Mouse (Mus musculus) retina, adult 2 months (tissue): ENCODE results near the gene Itpk1.

Experiments
- DNase-seq: peaks from one replicate; pipeline ENCODE4 v3.0.0-alpha.2; 2012; ENCODE audit warnings: low read depth, low spot score

The Itpk1 gene

DNA sequence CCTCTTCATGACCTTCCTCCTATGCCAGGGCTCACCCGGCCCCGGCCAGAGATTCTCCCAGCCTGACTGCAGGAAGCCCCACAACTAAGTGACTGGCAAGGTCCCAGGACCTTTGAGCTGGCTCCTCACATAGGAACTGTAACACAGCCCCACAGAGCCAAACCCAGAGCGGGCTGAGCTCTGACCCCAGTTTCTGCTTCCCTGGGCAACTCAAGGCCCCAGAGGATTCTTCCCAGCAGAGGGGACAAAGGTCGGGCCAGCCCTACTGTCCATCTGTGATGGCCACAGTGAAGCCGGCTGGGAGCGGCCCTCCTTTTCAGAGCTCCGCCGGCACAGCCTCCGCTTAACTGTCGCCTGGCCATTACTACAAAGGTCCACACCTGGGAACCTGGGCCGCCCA, 13.6 kb downstream of the Itpk1 start:
- no peak for DNase-seq

DNA sequence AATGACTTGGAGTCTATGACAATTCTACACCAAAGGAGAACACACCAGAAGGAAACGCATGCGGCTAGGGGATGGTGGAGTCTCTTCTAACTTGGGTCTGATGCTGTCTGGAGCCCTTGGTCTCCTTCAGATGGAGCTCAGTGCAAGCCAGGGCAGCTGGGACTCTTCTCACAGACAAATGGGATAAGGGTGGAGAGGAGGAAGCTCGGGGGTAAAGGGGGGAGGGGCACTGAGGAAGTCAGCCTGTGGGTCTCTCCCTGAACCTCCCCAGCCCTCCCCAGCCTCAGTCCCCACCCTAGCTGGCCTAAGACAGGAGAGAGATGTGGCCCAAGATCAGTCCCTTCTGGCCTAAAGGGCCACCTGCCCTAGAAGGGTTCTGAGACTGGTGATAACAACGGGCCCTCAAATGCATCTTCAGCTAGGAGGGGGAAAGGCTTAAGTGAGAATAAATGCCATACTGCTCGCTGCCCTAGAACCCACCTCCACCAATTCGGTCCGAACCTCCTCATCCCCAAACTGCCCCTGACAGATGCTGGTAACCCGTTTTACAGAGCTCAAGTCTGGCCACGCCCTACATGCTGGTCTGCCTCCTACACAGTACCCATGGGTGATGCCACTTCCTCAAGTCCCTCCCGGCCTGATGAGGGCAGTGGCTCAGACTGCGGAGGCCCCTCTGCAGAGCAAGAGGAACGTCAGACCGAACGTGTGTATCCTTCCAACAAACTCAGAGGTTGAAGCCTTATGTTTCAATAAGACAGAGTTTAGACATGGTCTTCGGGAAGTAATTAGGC, 14.8 kb downstream of the Itpk1 start:
- no peak for DNase-seq

DNA sequence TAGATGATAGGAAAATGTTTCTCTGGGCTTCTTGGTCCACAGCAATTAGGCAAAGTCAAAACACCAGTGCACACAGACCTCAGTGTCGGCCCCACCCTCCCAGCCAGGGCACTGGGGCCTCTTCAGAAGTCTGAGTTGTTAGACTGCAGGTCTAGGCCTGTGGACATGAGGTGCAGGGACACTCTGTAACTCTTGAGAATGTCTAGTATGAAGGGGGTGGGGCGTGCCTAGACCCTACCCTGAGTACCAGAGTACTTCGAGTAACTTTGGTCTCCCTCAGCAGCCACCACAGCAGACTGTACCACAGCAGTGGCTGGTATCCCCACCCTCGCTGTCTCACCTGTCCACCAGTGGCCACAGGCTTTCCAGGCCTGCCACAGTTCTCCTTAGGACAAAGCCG, 18.4 kb downstream of the Itpk1 start:
- no peak for DNase-seq

DNA sequence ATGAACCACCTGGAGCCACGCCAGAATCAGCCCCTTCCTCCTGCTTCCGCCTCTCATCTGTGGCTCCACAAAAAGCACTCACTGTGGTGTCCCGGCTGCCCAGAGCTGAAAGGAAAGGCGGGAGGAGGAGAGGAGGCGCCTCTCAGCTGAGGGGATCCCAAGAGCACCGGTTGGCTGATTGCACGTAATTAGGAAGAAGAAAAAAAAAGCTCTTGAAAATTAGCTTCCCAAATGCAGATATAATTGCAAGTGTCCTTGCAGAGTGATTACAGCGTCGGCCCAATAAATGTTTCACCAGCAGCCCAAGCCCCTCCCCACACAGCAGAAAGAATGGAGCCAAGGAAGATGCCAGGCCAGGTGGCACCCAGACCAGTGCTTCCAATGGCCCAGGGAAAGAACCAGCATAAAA, 19.2 kb downstream of the Itpk1 start:
- no peak for DNase-seq

DNA sequence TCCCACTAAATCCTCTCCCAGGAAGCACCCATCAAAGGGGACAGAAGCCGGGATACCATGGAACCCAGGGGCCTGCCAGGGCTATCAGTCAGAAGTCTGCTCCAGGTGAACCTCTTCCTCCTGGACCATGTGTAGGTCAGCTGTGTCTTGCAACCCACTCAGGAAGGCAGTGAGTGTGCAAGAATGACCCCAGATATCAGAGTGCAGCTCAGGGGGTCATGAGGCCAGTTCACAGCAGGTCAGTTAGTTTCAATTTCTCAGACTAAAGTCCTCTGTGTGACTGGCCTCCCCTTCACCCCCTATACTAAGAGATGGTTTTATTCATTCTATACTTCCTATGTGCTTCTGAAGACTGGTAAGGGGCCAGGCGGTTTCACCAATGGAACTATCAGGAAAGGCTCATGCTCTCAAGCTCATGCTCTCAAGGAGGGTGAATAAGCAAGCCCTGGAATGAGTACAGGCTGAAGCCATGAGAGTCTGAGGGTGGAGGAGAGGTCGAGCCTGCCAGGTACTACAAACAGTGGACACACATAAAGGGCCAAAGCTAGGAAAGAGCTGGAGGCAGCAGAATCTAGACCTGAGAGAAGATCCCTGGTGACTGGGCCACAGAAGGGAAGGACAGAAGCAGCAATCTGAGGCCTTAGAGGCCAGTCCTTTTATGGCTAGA, 19.9 kb downstream of the Itpk1 start:
- DNase-seq = no peak

DNA sequence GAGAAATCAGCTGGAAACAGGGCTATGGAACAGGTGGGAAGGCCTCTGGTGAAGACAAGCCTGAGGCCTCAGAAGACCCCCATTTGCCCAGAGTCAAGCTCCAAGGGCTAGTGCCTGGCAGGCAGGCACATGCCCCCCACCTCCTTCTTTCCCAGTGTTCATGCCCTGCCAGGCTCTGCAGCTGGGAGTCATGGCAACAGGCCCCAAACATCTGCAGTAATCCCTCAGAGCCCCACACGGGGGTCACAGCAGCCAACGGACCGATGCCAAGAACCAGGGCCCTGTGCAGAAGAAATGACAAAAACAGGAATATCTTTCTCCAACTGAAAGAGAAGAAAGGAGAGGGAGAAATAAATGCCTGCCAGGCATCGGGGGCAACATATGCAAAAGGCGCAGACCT, 20.8 kb downstream of the Itpk1 start:
- no peak for DNase-seq

DNA sequence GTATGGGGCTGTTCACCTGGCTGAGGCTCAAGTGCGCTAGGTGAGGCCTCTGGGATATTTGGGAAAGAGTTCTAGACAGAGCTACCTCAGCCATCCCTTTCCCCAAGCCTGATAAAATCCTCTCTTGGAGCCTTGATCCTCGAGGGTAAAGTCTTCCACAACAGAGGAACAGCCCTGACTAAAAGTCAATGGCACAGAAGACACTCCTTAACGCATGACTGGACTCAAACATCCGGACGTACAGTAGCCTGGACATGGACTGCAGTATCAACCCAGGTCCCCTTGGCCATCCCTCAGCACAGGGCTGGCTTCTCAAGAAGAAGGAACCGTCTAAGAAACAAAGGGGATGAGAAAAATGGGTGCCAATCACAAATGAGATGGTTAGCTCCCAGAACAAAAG, 21.3 kb downstream of the Itpk1 start:
- DNase-seq = no peak

DNA sequence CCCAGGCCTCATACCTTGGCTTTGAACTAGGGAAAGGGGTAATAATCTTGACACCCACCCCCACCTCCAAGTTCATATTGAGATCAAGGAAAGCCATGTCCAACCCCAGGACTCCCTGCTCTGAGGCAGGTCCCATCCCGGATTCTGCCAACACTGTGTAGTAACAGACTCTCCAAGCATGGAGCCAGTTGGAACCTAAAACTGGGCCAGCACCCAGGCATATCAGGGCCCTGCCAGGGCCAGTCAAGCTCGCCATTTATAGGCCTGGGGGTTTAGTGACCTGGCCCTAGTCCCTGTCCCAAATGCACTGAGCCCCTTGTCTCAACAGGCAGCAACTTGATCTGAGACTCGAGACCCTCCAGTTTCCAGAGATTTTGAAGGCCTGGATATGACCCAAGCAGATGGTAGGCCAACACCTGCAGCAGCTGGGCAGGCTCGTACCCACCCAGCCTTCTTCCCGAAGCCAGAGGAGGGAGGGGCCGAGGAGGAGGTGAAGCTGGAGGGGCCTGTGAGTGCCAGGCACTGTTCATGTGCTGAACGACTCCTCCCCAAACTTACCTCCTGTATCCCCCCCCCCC, 21.9 kb downstream of the Itpk1 start:
- DNase-seq = no peak

DNA sequence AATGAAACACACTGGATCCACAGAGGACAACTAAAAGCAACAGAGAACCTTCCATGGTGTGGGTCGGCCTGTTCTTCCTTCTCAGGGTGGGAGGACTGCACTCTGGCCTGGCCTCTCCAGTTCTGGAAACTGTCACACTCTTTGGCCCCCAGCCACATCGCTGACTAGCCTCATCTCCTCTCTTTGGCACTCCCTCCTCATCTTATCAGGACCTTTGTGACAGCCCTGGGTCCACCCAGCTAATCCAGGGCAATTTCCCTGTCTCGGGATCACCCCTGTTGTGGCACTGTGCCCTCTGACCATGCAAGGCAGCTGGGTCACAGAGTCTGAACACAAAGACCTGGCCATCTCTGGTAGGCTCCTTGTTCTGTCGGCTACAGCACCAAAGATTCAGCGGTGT, 22.6 kb downstream of the Itpk1 start:
- DNase-seq = no peak

DNA sequence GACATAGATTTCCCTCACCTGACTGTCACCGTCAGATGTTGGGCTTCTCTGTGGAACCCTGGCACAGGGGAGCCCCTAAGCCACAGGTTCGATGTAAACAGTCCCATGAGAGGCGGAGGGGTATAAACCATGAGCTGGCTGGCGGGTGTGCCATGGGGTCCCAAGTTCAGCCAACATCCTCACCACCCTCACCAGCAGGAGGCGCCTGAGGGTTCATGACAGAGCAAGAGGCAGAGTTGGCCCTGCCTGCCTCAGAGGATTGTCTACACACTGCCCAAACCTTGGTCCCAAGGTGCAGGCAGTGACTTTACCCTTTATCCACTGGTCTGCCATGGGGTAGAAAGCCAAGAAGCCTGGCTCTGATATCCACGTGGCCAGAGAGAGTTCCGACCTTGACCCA, 23.1 kb downstream of the Itpk1 start:
- DNase-seq = no peak

DNA sequence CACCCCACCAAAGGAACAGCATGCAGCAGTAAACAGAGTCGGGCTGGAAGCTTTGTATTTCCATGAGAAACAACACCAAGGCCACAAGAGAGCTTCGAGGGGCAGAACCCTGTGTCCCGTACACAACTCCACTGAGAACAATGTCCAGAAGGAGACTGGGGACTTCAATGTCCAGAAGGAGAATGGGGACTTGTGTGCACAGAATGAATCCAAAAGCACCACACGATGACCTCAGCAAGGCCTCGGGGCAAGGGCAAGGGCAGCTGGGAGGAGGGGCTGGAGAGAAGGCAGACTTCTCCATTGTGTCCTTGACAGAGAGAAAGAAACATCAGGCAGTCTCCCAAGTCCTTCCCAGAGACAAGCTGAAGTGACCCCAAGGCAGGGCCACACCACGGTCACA, 25.9 kb downstream of the Itpk1 start:
- no peak for DNase-seq

DNA sequence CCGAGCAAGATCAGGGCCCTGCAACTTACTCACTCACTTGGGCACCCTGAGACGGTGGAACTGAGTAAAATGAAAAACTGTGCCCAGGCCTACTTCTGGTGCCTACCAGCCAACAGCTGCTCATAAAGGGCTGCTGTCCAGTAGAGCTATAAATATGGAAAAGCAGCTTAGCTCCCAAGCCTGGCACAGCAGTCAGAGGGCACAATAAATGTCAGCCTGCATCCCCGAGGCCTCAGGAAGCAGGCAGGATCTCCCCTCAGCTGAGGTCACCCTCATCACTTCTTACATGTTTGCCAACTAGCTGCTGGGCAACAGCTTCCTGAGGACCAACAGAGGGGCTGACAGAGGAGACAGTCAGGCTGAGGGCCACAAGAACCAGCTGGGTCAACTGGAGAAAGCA, 27.6 kb downstream of the Itpk1 start:
- peak; percentile 40 for DNase-seq

DNA sequence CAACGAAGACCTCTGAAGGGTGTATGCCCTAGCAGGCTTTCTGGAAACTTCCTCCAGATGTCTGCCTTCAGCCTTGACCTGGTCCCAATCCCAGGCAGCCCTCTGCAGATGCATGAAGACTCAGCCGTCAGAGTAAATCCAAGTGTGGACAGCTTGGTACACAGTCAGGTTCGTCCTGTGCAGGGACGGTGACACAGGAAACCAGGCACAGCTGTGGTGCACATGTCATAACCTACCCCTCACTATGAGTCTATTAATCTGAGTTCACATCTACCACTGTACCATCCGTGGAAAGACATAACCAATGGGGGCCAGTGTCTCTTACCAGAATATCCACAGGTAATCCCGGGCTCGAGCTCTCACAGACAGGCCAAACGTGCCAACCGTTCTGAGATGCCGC, 30.2 kb downstream of the Itpk1 start:
- no peak for DNase-seq

DNA sequence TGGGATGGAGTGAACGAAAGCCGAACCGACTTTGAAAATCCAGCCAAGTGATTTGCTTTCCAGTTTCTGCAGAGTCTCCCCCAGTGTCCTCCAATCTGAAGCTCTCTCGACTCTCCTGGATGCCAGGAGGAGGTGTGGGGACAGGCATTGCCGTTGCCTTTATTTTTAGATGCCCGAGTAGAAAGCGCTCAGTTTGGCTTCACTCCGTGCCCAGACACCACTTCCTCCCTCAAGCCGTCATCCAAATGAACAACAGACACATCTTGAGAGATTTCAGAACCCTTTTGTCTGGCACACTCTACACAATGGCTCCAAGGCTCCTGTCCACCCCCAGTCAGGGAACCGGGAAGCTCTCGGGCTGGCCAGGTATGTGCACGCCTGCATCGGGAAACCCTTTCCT, 30.6 kb downstream of the Itpk1 start:
- no peak for DNase-seq

DNA sequence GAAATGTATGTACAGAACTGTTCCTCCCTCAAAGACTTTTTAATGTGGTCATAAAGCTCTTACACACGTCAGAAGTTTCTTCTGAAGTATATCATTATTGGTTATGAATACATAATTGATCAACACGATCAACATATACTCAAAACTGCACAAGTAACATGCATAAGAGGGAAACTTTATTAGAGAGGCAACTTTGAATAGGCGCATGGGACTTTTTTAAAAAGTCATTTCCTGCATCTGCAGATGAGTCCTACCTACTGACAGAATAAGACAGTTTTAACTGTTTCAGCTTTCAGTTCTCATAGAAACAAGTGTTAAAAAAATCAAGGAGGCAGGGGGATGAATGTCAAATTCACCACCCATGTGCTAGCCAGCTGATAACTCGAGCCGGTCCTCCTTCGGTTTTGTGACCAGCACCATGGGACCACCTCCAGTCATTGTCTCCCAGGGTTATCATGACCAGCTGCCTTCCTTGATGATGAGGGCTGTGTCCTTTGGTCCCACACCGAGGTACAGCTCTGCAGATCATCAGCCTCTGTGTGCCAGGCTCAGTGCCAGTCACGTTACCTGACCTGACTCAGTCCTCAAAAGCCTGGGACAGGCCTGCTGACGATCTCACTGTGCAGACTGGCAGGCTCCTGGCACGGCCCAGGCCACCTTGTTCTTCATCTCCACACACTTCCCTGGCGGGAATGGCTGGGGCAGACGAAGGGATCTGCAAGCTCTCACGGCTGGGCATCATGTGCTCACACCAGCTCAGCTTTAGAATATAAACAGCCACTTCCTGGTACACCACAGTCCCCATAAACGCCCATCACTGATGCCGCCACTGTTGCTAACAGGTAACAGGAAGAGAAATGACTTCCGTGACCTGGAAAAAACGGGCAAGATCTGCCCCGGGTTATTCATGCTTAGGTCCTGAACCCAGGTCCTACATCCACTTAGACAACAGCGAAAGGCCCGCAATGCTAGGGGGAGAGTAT, 31.6 kb downstream of the Itpk1 start:
- no peak for DNase-seq

DNA sequence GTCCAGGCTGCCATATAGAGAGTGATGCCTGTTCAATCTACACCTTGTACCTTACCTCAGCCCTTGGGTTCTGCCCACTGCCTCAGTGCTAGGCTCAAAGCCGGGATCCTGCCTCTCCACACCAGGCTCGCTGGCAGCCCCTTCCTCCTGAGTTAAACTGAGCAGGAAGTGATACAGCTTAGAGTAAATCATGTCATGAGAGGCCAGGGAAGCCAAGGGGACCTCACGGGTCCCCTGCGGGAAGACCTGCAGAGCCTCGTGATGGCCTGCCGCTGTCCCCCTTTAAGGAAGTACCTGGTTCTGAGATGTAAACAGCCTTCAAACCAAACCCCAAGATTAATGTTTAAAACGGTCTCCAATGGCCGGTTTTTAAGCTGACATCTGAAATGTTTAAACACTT, 32.6 kb downstream of the Itpk1 start:
- DNase-seq = no peak

DNA sequence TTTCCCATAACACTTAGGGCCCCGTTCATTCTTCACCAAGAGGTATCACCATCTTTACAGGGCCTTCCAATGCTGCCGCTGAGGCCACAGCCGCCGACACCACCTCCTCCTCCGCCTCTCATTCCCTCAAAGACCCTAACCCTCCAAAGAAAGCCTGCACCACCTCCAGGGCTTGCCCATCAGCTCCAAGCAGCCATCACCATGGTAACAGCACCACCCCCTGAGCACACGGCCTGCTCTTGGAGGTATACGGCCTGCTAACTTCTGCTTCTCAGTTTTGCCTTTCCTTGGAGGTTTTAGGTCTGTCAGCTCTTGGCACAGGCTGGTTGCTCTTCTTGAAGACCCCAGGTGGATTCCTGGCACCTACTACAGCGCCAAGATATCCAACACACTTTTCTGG, 33.9 kb downstream of the Itpk1 start:
- DNase-seq = no peak

DNA sequence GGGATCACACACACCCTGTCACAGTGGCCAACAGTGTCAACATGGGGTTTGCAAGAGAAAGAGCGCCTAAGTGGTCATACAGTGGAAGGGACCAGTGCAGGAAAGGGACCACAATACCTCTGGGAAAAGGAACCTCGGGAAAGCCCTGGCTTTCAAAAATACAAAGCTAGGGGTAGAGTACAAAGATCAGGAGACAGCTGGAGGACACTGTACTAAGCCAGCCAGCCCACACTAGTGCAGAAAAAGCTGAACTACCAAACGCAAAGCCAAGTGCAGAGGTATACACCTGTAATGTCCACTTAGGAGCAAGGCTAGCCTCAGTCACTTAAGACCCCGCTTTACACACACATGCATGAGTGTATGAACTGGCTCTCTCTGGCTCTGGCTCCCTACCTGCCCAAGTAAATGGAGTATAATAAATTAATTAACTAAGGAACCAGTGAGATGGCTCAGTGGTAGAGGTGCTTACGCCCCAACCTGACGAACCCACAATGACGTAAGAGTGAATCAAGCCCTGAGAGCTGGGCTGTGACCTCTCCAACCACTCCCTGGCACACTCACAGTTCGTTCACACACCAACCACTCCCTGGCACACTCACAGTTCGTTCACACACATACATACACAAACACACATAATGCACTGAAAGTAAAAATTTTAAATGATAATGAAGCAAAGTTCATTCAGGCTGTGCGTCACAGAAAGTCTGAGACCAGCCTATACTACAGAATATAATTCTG, 39.1 kb downstream of the Itpk1 start:
- no peak for DNase-seq

DNA sequence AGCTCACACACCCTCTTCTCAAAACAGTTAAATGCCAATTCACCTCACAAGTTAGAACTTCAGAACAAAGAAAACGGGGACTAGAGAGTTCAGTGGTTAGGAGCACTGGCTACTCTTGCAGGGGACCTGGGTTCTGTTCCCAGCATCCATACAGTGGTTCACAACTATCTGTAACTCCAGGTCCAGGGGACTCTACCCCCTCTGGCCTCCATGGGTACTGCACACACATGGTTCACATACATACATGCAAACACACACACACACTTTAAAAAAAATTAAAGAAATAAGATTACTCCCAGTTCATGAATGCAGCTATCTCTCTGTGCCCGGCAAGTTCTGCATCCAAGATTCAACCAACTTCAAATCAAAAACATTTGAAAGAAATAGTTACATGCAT, 40.7 kb downstream of the Itpk1 start:
- DNase-seq = no peak

DNA sequence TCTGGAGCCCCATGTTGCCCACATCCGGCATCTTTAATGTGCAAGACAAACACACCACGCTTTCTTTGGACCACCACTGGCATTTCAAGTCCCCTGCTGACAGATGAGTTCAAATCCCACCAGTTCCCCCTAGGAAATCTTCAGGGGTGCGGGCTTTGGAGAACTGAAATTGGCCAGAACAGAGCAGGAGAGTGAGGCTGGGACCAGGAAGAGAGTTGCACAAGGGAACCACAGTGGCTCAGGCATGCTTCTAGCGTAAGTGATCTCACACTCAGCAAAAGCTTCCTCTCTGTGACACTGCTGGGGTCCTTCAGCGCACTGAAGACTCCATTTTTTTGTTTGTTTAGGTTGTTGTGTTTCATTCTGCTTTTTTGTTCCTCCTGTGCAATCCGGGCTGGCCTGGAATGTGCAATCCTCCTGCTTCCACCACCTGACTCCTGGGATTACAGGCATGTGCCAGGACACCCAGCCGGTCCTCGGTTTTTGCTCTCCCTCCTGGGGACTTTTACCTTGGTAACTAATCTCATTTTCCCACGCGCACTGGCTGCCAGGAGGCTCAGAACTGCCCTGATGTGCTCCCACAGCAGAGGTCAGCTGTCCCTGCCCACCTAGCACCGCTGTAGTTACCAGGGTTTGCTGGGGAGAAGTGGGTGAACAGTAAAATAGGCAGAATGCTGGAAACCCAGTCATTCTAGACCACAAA, 41.2 kb downstream of the Itpk1 start:
- DNase-seq = no peak

DNA sequence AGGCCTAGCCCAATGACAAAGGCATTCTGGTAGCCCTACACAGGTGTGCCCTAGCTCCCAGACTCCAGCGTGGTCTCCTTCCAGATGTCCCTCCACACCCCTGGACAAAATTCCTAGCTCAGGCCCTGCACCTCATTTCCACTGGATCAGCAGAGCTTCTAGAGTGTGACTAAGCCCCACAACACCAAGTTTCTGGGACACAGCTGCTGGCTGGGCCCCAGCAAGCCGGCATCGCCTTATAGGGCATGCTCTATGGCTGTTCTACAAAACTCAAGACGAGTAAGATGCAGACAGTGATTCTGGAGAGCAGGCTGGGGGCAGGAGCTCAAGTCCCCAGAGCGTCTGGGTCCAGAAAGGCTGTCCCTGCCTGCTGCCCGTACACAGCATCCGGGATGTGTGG, 43.0 kb downstream of the Itpk1 start:
- DNase-seq = no peak
